Mouse (Mus musculus) MEL (cell line): ENCODE data around the gene Stk38l. TPM values are rescaled to one million over a fixed set of nuclear protein-coding genes. Genes with fewer than 3 reads are reported as not detected.

Source experiments
- DNase-seq: peaks from one replicate; pipeline ENCODE4 v3.0.0; 2011; ENCODE audit warnings: low read depth, low spot score
- H3K27ac ChIP-seq: 2 replicates; pipeline ENCODE4 v1.5.1; 2012; ENCODE audit warnings: low read depth, mild to moderate bottlenecking, control low read depth, low read length, moderate library complexity; ENCODE audit not compliant: control insufficient read depth
- H3K27me3 ChIP-seq, 2 experiments: fragments of 150-350 bp in 1 of 2; sonication (generic) in 1 of 2; 2 replicates each; pipeline ENCODE4 v1.6.1; 2012; ENCODE audit warnings: low read length in 2 of 2, mild to moderate bottlenecking in 2 of 2, improper control_type of control experiment in 1 of 2, moderate library complexity in 1 of 2; ENCODE audit not compliant: insufficient read depth in 2 of 2, control insufficient read depth in 1 of 2
- H3K36me3 ChIP-seq, 2 experiments: 2 replicates each; pipeline ENCODE4 v1.6.1; 2012 to 2014; ENCODE audit warnings: low read length in 2 of 2, improper control_type of control experiment in 1 of 2, inconsistent platforms in 1 of 2, mild to moderate bottlenecking in 1 of 2; ENCODE audit not compliant: insufficient read depth in 2 of 2, control insufficient read depth in 1 of 2
- H3K4me1 ChIP-seq, 2 experiments: fragments of 150-350 bp in 1 of 2; sonication (generic) in 1 of 2; 2 replicates each; pipeline ENCODE4 v1.6.1; 2012; ENCODE audit warnings: low read length in 2 of 2, improper control_type of control experiment in 1 of 2, mild to moderate bottlenecking in 1 of 2; ENCODE audit not compliant: insufficient read depth in 2 of 2, control insufficient read depth in 1 of 2
- H3K4me3 ChIP-seq, 2 experiments: fragments of 150-350 bp in 1 of 2; sonication (generic) in 1 of 2; 2 replicates each; pipeline ENCODE4 v1.5.1; 2012; ENCODE audit warnings: low read depth in 2 of 2, low read length in 2 of 2, mild to moderate bottlenecking in 2 of 2, moderate library complexity in 2 of 2, control low read depth in 1 of 2, improper control_type of control experiment in 1 of 2; ENCODE audit not compliant: control insufficient read depth in 1 of 2, insufficient read depth in 1 of 2
- H3K79me2 ChIP-seq: 2 replicates; pipeline ENCODE4 v1.6.1; 2012; ENCODE audit warnings: mild to moderate bottlenecking, low read length, moderate library complexity; ENCODE audit not compliant: control insufficient read depth, poor library complexity, insufficient read depth
- H3K9ac ChIP-seq: 2 replicates; pipeline ENCODE4 v1.6.1; 2012; ENCODE audit warnings: low read depth, mild to moderate bottlenecking, control low read depth, low read length, moderate library complexity; ENCODE audit not compliant: control insufficient read depth, poor library complexity, severe bottlenecking
- H3K9me3 ChIP-seq: fragments of 150-350 bp; sonication (generic); replicated peaks from 2 replicates; pipeline ENCODE4 v1.6.1; 2012; ENCODE audit warnings: mild to moderate bottlenecking, low read length, improper control_type of control experiment, moderate library complexity; ENCODE audit not compliant: insufficient read depth
- CHD2 ChIP-seq: IDR thresholded peaks from 2 replicates; pipeline ENCODE4 v1.6.1; 2011; ENCODE audit warnings: low read length, improper control_type of control experiment
- CTCF ChIP-seq, 3 experiments: IDR thresholded peaks in 2 of 3; conservative IDR thresholded peaks in 1 of 3; 2 replicates each; pipeline ENCODE4 v1.5.1; 2011 to 2012; ENCODE audit warnings: low read length in 3 of 3, low read depth in 2 of 3, mild to moderate bottlenecking in 2 of 3, improper control_type of control experiment in 1 of 3, inconsistent platforms in 1 of 3, mixed read lengths in 1 of 3, moderate library complexity in 1 of 3; ENCODE audit not compliant: control insufficient read depth in 1 of 3, insufficient read depth in 1 of 3, poor library complexity in 1 of 3, severe bottlenecking in 1 of 3
- EP300 ChIP-seq, 2 experiments: IDR thresholded peaks; 2 replicates each; pipeline ENCODE4 v1.6.1; 2011; ENCODE audit warnings: improper control_type of control experiment in 2 of 2, low read length in 2 of 2, low read depth in 1 of 2, mild to moderate bottlenecking in 1 of 2
- ETS1 ChIP-seq: IDR thresholded peaks from 2 replicates; pipeline ENCODE4 v1.6.1; 2012; ENCODE audit warnings: low read depth, mild to moderate bottlenecking, inconsistent platforms, low read length, improper control_type of control experiment, moderate library complexity
- GATA1 ChIP-seq: IDR thresholded peaks from 2 replicates; pipeline ENCODE4 v1.6.1; 2011; ENCODE audit warnings: low read depth, low read length, improper control_type of control experiment
- HCFC1 ChIP-seq: IDR thresholded peaks from 2 replicates; pipeline ENCODE4 v1.6.1; 2012; ENCODE audit warnings: low read depth, mild to moderate bottlenecking, inconsistent platforms, low read length, improper control_type of control experiment, moderate library complexity
- JUND ChIP-seq: IDR thresholded peaks from 2 replicates; pipeline ENCODE4 v1.6.1; 2011; ENCODE audit warnings: low read depth, mild to moderate bottlenecking, improper control_type of control experiment, low read length
- KAT2A ChIP-seq: conservative IDR thresholded peaks from 2 replicates; pipeline ENCODE4 v1.6.1; 2012; ENCODE audit warnings: low read depth, low read length, improper control_type of control experiment, inconsistent platforms
- MAX ChIP-seq: IDR thresholded peaks from 2 replicates; pipeline ENCODE4 v1.6.1; 2011; ENCODE audit warnings: low read length, improper control_type of control experiment
- MXI1 ChIP-seq: IDR thresholded peaks from 2 replicates; pipeline ENCODE4 v1.6.1; 2011; ENCODE audit warnings: mild to moderate bottlenecking, low read depth, low read length, improper control_type of control experiment
- MYB ChIP-seq: IDR thresholded peaks from 2 replicates; pipeline ENCODE4 v1.6.1; 2011; ENCODE audit warnings: mild to moderate bottlenecking, low read depth, low read length, improper control_type of control experiment
- POLR2A ChIP-seq, 2 experiments: IDR thresholded peaks; 2 replicates each; pipeline ENCODE4 v1.6.1; 2011 to 2012; ENCODE audit warnings: low read length in 2 of 2, mild to moderate bottlenecking in 2 of 2, control low read depth in 1 of 2, improper control_type of control experiment in 1 of 2, low read depth in 1 of 2, moderate library complexity in 1 of 2; ENCODE audit not compliant: control insufficient read depth in 1 of 2, insufficient read depth in 1 of 2, poor library complexity in 1 of 2
- POLR2AphosphoS5 ChIP-seq: IDR thresholded peaks from 2 replicates; pipeline ENCODE4 v1.6.1; 2012; ENCODE audit warnings: low read depth, borderline replicate concordance, mild to moderate bottlenecking, inconsistent platforms, low read length, moderate library complexity, mixed read lengths
- RAD21 ChIP-seq: IDR thresholded peaks from 2 replicates; pipeline ENCODE4 v1.6.1; 2011; ENCODE audit warnings: mild to moderate bottlenecking, low read depth, low read length, improper control_type of control experiment
- RCOR1 ChIP-seq: IDR thresholded peaks from 2 replicates; pipeline ENCODE4 v1.6.1; 2012; ENCODE audit warnings: low read depth, mild to moderate bottlenecking, inconsistent platforms, low read length, improper control_type of control experiment
- SIN3A ChIP-seq: IDR thresholded peaks from 2 replicates; pipeline ENCODE4 v1.6.1; 2012; ENCODE audit warnings: low read length, improper control_type of control experiment, inconsistent platforms
- SMC3 ChIP-seq: IDR thresholded peaks from 2 replicates; pipeline ENCODE4 v1.6.1; 2011; ENCODE audit warnings: low read depth, low read length, improper control_type of control experiment
- TAL1 ChIP-seq: IDR thresholded peaks from 2 replicates; pipeline ENCODE4 v1.6.1; 2012; ENCODE audit warnings: mild to moderate bottlenecking, inconsistent platforms, low read length, moderate library complexity, mixed read lengths
- TCF12 ChIP-seq: IDR thresholded peaks from 2 replicates; pipeline ENCODE4 v1.6.1; 2014; ENCODE audit warnings: low read depth, mild to moderate bottlenecking, inconsistent platforms, low read length, improper control_type of control experiment, moderate library complexity
- USF1 ChIP-seq: IDR thresholded peaks from 2 replicates; pipeline ENCODE4 v1.6.1; 2014; ENCODE audit warnings: low read depth, mild to moderate bottlenecking, inconsistent platforms, low read length, improper control_type of control experiment, moderate library complexity
- polyA plus RNA-seq, 2 experiments: library from polyadenylated mRNA; stranded (reverse) in 1 of 2; unstranded in 1 of 2; fragments of >175 nt in 1 of 2; fragments of >200 nt in 1 of 2; gene quantifications; 2 replicates each; pipeline versions ENCODE4 v1.2.1 to v1.2.4; 2012; ENCODE audit warnings: low replicate concordance in 2 of 2, low read depth in 1 of 2; ENCODE audit not compliant: insufficient read length in 2 of 2, insufficient read depth in 1 of 2, missing spikeins in 1 of 2
- total RNA-seq: library from RNA; depleted of rRNA; stranded (reverse); fragments of 300-350 nt; gene quantifications from 2 replicates; pipeline ENCODE4 v1.2.3, GENCODE M21; 2012

The Stk38l gene
- total and polyA plus RNA-seq, 3 experiments, result 5.1 to 9.2 TPM; not detected in 1

DNA sequence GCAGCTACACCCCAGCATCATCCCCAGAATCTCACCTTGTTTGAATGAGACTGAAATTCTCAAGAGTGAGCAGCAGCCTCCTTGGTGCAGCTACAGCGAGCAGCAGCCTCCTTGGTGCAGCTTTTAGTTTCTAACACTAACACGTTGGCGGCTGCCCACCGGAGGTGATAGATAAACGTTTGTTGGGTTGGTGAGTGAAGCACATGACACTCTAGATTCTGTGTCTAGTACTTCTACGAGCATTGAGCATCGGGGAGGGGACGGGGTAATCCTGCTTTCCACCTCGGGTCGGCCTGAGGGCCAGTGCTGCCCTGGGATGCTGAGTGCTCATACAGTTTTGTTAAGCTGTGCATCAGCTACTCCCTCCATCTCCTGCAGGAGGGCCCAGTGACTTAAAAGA is 47.9 kb upstream of the Stk38l start:
- TF ChIP-seq HCFC1 (no peak), MAX (peak; percentile 53; the same call in 1 of the 2 replicates), TCF12 (no peak), MXI1 (peak; percentile 36; the same call in 1 of the 2 replicates), USF1 (peak; percentile 50; the same call in 1 of the 2 replicates)
- peaks cover 19 to 26% of the 10 kb centered on the region in 2 experiments for H3K4me1 ChIP-seq

DNA sequence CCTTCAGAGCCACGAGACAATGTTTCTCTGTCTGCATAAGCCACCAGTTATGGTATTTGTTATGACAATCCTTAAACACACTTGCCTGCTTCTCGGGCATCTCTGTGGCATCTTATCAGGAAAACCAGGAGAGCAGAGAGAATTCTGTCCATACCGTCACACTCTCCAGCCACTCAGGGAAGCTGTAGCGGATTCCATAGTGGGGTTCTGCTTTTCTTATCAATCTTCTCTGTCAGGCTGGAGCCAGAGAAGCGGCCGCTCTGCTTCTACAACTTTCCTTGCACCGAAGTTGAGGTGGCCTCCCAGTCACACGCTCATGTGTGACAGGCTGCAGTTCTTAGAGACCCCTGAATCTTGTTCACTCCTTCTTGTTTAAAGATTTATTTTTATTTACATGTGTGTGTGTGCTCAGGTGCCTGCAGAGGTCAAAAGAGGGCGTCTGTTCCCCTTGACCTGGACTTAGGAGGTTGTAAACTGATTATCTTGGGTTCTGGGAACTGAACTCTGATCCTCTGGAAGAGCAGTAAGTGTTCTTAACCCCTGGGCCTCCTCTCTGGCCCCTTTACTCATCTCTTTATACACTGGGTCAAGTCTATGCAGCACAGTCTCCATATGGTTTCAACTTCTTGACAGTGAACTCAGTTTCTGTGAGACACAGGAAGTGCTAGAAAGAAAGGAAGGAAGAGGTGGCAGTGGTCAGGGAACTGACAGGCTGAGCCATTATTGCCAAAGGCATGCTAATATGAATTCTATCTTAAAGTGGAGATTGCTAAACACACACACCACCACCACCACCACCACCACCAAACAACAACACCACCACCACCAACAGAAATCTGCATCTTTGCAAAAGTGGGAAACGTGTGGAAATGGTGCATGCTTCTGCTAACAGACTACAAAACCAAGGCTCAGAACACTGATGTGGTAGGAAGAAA is 46.4 kb upstream of the Stk38l start:
- Histone ChIP-seq H3K4me3 (peak overlapping the region; percentile 39 to 63), H3K27ac (peak overlapping the region; percentile 15), H3K4me1 (peaks cover 16 to 26% of the 10 kb centered on the region in 2 experiments)

More for the DNA sequence above, 47.9 kb upstream of the Stk38l start:
- peak; percentile 64 for DNase-seq
- peaks cover 0 to 15% of the 10 kb centered on the region in 2 experiments; a peak in 2 of 4 replicates for H3K36me3 ChIP-seq
- no peaks in the 10 kb centered on the region for H3K27me3 ChIP-seq
- H3K27ac ChIP-seq, result no peak overlapping the region
- H3K79me2 ChIP-seq, result no peaks in the 10 kb centered on the region
- H3K9ac ChIP-seq, result 0 out of 2 replicates have a peak overlapping the region, but pooled peaks have one; percentile 20
- peak overlapping the region; percentile 4 to 18; a peak in 3 of 4 replicates for H3K4me3 ChIP-seq
- H3K9me3 ChIP-seq, result no peaks in the 10 kb centered on the region

DNA sequence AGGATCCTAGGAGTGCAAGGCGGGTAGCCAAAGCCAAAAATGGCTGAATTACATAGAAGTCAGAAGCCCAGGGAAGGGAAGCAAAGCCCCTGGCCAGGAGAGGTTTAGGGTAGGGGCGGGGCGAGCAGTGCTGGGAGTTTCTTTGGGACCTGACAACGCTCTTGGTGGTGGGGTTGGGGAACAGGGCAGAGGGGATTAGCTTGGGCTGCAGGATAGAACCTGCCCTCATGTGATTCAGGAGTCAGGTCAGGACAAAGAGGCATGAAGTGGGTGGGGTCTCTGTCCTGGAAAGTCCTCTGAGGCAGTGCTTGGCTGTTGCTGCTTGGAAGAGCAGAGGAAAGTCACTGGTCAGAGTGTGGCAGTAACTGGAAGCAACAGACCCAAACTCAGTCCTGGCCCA is 40.9 kb upstream of the Stk38l start:
- H3K27me3 ChIP-seq, result no peaks in the 10 kb centered on the region
- no peaks in the 10 kb centered on the region; the same call in 1 of the 2 replicates for H3K79me2 ChIP-seq
- peaks cover 9 to 36% of the 10 kb centered on the region in 2 experiments for H3K4me1 ChIP-seq
- no peak overlapping the region for H3K9ac ChIP-seq
- no peak overlapping the region for H3K4me3 ChIP-seq
- no peak for TF ChIP-seq JUND
- TF ChIP-seq POLR2A (IDR thresholded peaks at IDR 0.05; ENCODE audit: control insufficient read depth in 1 of 2, insufficient read depth in 1 of 2, low read depth in 1 of 2, low read length in 2 of 2, poor library complexity in 1 of 2), result no peak
- no peak for TF ChIP-seq KAT2A
- no peak for TF ChIP-seq TAL1
- no peak for TF ChIP-seq CTCF (IDR thresholded peaks at IDR 0.05 in 2 of 3, conservative IDR thresholded peaks at IDR 0.05 in 1 of 3; ENCODE audit: control insufficient read depth in 1 of 3, insufficient read depth in 1 of 3, low read depth in 2 of 3, low read length in 3 of 3, poor library complexity in 1 of 3, severe bottlenecking in 1 of 3)
- no peak for TF ChIP-seq POLR2AphosphoS5
- no peak for TF ChIP-seq SMC3
- no peak for TF ChIP-seq MYB
- TF ChIP-seq ETS1, result no peak
- TF ChIP-seq RAD21, result no peak
- TF ChIP-seq SIN3A, result no peak
- DNase-seq, result no peak
- no peaks in the 10 kb centered on the region for H3K9me3 ChIP-seq
- H3K36me3 ChIP-seq, result peaks cover 0 to 10% of the 10 kb centered on the region in 2 experiments; a peak in 2 of 4 replicates
- no peak overlapping the region for H3K27ac ChIP-seq

More for the DNA sequence above, 46.4 kb upstream of the Stk38l start:
- TF ChIP-seq ETS1 (peak; percentile 50; the same call in 1 of the 2 replicates), RCOR1 (peak; percentile 66), CTCF (IDR thresholded peaks at IDR 0.05 in 2 of 3, conservative IDR thresholded peaks at IDR 0.05 in 1 of 3; ENCODE audit: control insufficient read depth in 1 of 3, insufficient read depth in 1 of 3, low read depth in 2 of 3, low read length in 3 of 3, poor library complexity in 1 of 3, severe bottlenecking in 1 of 3) (no peak), EP300 (IDR thresholded peaks at IDR 0.05; ENCODE audit: low read depth in 1 of 2, low read length in 2 of 2) (peak; percentile 11 to 45; a peak in 2 of 4 replicates), GATA1 (peak; percentile 66), CHD2 (no peak), POLR2A (IDR thresholded peaks at IDR 0.05; ENCODE audit: control insufficient read depth in 1 of 2, insufficient read depth in 1 of 2, low read depth in 1 of 2, low read length in 2 of 2, poor library complexity in 1 of 2) (0 out of 4 replicates have a peak, but pooled peaks of 1 of the 2 experiments have one; percentile 28), MXI1 (peak; percentile 26; the same call in 1 of the 2 replicates), TAL1 (0 out of 2 replicates have a peak, but pooled peaks have one; percentile 11), MAX (0 out of 2 replicates have a peak, but pooled peaks have one; percentile 41)
- Histone ChIP-seq H3K36me3 (peaks cover 0 to 15% of the 10 kb centered on the region in 2 experiments; a peak in 2 of 4 replicates), H3K27me3 (no peaks in the 10 kb centered on the region), H3K79me2 (no peaks in the 10 kb centered on the region), H3K9ac (peak overlapping the region; percentile 55), H3K9me3 (no peaks in the 10 kb centered on the region)
- peak; percentile 75 for DNase-seq
